Mouse (Mus musculus) spleen, postnatal 14 days (tissue): ENCODE data around the gene Mpp1.
"Not testable (repeated sequence)": the region's sequence is repeated elsewhere in the genome, so short reads cannot be mapped to it uniquely, and the experiment has no call there.

Experiments used
- DNase-seq, 2 experiments: peaks; one replicate each; pipeline ENCODE4 v3.0.0; 2021 to 2022; ENCODE audit warnings: low spot score in 2 of 2

Mpp1 gene

GRCm38 (mm10) chrX:75130467-75131160 lies at the start of gene Mpp1:
TSS of gene Mpp1 (minus strand) at chrX:75131016.
- DNase-seq: peak; percentile 62 to 67

DNA sequence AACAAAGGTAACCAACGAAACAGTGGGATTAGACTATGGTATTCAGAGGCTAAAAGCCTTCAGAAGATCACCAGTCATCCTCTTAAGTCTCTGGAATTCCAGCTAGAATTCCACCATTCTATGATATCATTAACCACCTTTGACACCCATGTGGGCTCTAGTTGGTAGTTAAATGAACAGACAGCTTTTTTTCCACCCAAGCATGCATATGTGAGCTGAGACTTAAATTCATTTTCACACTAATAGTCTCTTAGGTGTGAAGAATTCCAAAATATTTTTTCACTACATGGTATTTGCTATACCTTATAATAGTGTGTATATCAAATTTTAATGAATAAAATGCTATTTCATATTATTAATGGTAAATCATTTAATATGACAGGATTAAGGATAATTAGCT lies 32.9 kb upstream of the Mpp1 start, which contains the start of gene Smim9:
TSS of gene Smim9 (minus strand) at position 101 of the 400 bp plus-strand sequence.
- DNase-seq: no peak

- DNase-seq: no peak
These were observed 24.9 kb upstream of the Mpp1 start for GRCm38 (mm10) chrX:75155576-75156243.

- no peak for DNase-seq
These were observed 21.4 kb upstream of the Mpp1 start for GRCm38 (mm10) chrX:75152249-75152648.

GRCm38 (mm10) chrX:75150304-75150703 lies 19.5 kb upstream of the Mpp1 start:
- no peak for DNase-seq

GRCm38 (mm10) chrX:75148414-75148813 lies 17.6 kb upstream of the Mpp1 start:
- no peak for DNase-seq

GRCm38 (mm10) chrX:75143124-75143555 lies 12.3 kb upstream of the Mpp1 start:
- DNase-seq: not testable (repeated sequence)

DNA sequence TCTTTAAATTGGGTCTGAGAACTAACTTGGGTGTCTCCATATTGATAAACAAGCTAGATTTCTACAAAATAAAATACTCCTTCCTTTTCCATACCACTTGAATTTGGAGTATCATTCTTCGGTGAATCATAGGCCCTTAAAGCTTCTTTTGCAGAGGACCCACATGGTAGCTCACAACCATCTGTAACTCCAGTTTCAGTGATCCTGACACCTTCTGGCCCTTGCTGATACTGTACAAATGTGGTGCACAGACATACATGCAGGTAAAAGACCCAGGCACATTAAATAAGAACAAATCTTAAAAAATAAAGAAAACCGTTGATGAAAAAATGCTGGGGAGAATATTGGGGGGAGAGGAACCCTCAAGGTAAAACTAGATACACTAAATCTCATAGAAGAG lies 7.4 kb upstream of the Mpp1 start:
- no peak for DNase-seq

DNA sequence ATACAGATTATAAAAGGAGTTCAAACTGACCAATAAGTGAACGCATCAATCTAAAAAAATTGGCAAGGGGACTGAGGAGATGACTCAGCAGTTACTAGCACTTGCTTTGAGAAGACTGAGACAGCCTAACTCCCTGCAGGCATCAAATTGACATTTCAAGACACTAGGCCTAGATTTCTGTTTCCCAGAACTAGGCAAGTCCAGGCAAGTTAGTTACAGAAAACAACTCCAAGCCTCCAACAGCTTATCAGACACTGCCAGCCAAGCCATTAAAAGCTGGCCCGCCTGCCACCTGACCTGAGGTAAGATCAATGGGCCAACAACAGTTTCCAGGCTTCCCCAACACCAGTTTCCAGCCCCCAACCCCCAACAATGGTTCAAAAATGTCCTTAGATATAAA lies 6.9 kb upstream of the Mpp1 start:
- DNase-seq: no peak

DNA sequence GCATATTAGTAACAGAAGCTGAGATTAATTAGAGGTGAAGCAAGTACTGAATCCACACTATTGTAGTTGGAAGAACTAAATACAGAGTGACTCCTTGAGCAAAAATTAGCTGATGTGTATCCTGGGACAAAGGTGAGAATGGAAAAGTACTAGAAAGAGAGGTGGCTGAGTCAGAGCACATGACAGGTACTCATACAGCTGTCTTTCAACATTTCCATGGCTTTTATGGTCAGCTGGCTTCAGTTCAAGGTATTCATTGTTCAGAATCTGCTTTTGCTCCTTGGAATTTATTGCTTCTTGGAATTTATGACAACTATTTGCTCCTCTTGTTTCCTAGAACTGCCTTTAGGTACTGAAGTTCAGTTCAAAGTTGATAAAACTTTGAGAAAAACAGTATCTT lies 6.1 kb upstream of the Mpp1 start:
- no peak for DNase-seq

DNA sequence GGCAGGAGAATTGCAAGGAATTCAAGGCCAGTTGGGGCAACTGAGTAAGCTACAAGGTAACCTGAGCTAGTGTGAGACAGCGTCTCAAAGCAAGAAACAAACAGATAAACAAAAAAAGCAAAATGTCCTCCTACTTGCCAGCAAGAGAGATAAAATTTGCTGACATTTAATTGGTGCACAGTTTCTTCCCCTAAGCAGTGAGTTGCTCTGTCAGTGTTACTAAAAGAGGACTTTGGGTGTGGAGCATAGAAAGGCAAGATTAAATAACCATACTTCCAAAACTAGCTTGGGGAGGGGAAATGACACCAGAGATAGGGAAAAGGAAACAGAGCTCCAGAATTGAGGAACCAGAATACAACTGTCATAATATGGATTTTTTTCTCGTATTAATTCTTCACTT lies 1.3 kb downstream of the Mpp1 start:
- no peak for DNase-seq

DNA sequence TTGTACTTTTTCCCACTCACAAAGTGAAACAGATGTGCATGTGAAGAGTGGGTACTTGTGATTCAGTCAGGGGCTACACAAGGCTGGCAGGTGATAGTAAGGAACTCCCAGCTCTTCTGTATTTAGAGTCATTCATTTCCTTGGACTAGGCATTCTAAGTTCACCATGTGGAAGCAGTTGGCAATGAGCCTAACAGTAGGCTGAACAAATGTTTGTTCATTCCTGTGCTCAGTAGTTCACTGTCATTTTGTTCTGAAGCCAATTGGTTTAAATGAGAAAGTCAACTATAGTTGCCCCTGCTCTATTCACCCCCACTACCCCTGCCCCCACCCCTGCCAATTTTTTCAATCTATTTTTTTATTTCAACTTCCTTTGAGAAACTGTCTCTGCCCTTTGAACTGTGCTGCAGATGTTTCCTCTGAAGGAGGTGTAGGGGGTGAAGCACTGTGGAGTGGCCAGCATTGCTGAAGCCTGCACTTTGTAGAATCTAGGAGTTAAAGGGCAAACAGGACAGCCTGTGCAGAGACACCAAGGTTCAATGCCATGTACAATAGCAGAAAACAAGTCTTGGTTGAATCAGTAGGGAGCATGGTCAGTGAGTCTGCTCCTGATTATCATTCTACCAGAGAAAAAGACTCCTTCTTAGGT lies 2.4 kb downstream of the Mpp1 start:
- DNase-seq: no peak

DNA sequence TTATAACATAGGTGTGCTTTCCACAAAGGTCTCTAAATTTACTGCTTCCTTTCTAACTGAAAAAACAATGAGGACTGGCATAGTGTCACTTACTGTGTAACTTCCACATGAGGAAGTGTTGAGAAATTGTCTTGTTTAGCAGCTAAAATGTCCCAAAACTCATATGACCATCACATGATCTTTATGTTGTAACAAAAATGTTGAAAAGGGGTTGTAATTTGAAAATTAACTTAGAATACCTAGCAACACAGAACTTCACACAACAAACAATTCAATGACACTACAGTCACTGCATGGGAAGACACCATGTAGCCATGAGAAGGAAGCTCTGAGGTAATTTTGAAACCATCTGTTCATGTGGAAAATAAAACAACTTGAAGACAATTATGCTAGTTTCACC lies 3.9 kb downstream of the Mpp1 start:
- DNase-seq: no peak

GRCm38 (mm10) chrX:75125606-75126005 lies 5.2 kb downstream of the Mpp1 start:
- DNase-seq: no peak

- DNase-seq: no peak
These were observed 15.3 kb downstream of the Mpp1 start for GRCm38 (mm10) chrX:75115550-75115949.

DNA sequence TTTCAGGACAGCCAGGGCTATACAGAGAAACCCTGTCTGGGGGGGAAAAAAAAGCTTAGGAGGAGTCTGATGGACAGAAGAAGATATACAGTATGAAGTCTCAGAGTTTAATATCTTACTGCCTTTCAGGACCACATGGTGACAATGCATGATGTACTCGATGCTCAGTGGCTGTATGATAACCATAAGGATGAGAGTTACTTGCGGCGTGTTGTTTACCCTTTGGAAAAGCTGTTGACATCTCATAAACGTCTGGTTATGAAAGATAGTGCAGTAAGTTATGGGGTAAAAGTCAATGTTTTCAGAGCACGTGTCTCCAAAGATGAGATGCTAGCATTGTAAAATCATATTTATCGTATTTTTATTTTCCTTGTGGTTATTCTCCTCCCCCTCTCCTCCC lies 28.5 kb downstream of the Mpp1 start:
- no peak for DNase-seq

DNA sequence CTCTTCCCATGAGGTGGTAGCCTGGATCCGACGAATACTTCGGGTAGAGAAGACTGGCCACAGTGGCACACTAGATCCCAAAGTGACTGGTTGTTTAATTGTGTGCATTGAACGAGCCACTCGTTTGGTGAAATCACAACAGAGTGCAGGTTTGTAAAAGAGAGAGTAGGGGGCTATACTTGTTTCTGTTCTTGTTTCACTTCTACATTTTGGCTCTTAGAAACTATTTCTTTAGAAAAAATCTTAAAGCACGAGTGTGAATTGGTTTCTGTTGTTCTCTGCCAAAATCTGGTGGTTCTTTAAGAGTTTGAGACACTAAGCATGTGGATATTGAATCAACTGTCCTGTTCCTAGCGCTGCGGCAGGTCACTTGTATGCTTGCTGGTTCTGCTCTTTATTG lies 32.0 kb downstream of the Mpp1 start:
- no peak for DNase-seq

DNA sequence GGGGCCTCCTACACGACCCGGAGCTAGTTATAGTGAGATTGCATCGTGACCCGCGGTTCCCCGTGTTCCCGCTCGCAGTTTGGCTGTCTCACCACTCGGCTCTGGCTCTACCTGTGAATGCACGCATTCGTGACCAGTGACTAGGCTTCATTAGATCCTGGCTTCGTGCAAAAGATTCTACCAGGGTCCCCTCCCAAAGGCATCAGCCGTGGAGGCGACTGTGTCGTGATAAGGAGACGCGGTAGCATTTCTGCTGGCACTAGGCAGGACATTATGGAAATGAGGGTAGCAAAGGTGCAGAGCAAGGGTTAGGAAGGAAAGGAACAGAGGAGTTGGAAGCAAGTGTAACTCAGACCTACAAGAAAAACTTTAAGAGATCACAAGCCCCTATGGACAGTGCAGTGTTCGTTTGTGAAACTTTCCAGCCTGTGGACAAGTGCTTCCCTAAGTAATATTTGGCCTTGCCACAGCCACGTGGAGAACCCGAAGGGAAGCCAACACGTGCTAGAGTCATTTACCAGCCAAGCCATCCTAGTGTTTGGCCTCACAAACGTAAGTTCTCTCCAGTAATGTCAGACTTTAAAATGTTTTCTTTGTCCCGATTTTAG lies 34.5 kb downstream of the Mpp1 start:
- DNase-seq: no peak

GRCm38 (mm10) chrX:75095369-75096162 lies 35.2 kb downstream of the Mpp1 start, which contains the start of gene Dkc1:
TSS of gene Dkc1 (plus strand) at chrX:75095854.
- DNase-seq: peak; percentile 87

GRCm38 (mm10) chrX:75085654-75086053 lies 45.2 kb downstream of the Mpp1 start:
- DNase-seq: no peak

- DNase-seq: peak; percentile 27 to 41
These were observed 45.9 kb downstream of the Mpp1 start, which contains the start of gene Gab3 for GRCm38 (mm10) chrX:75084774-75085508. TSS of gene Gab3 (minus strand) at chrX:75085458.
